Mouse (Mus musculus) spleen, adult 2 months (tissue): Measurements from ENCODE around the gene Ccdc77.

Source experiments
- CTCF ChIP-seq: fragments of 200-500 bp; IDR thresholded peaks from 2 replicates; pipeline ENCODE4 v1.5.1; 2011; ENCODE audit warnings: mild to moderate bottlenecking, inconsistent platforms; ENCODE audit not compliant: insufficient read depth, insufficient read length, insufficient replicate concordance; ENCODE audit errors: extremely low read depth
- POLR2A ChIP-seq: fragments of 200-500 bp; IDR thresholded peaks from 2 replicates; pipeline ENCODE4 v1.6.1; 2011; ENCODE audit warnings: low read depth, low read length, inconsistent platforms

DNA sequence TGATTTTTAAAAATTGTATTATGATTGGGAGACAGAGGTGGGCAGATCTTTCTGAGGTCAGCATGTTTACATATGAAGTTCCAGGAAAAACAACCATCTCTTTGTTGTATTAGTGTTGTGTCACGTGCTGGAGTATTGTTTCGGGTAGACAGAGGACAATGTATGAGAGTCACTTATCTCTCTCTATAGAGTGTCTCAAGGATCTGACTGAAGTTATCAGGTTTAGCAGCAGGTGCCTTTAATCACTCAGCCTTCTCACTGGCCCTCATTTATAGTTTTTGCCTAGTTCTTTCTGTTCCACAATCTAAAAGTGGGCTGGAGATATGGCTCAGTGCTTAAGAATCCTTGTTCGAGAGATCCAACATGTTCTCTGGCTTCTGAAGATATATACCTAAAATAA, 25.9 kb upstream of the Ccdc77 start:
- TF ChIP-seq CTCF, result no peak
- TF ChIP-seq POLR2A, result no peak
